Mouse (Mus musculus): ENCODE measurements around the gene Tspan9.

Tspan9 gene

DNA sequence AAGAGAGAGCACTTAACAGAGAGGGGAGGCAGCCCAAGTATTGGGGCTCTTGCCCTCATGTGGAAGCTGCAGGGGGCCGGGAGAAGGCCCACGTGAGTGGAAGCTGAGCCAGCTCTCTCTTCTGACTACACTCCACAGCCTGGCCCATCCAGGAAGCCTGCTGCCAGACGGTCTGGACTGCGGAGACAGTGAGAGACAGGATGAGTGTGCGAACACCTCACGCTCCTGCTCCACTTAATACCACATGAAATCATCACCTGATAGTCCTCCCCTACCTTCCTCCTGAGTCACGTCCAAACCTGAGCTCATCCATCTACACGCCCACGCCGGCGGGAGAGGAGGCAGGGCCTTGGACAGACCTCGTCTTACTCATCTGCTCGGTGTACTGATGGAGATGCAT, 81.2 kb downstream of the Tspan9 start:
- Histone ChIP-seq H3K36me3 (ENCODE audit: control insufficient read depth, insufficient read depth, low read length, poor library complexity, severe bottlenecking) (no peaks in the 10 kb centered on the region), H3K27me3 (ENCODE audit: control insufficient read depth, insufficient read depth, low read length, poor library complexity, severe bottlenecking) (no peaks in the 10 kb centered on the region)
- no peak for DNase-seq (ENCODE audit: low read depth, low spot score)

- DNase-seq (ENCODE audit: low read depth, low spot score), result no peak
- Histone ChIP-seq H3K36me3 (ENCODE audit: control insufficient read depth, insufficient read depth, low read length, poor library complexity, severe bottlenecking) (no peaks in the 10 kb centered on the region), H3K27me3 (ENCODE audit: control insufficient read depth, insufficient read depth, low read length, poor library complexity, severe bottlenecking) (no peaks in the 10 kb centered on the region)
These were observed 82.1 kb downstream of the Tspan9 start for GRCm38 (mm10) chr6:128061342-128061741.

GRCm38 (mm10) chr6:128058570-128058969, 84.8 kb downstream of the Tspan9 start:
- no peaks in the 10 kb centered on the region for H3K36me3 ChIP-seq (ENCODE audit: control insufficient read depth, insufficient read depth, low read length, poor library complexity, severe bottlenecking)
- H3K27me3 ChIP-seq (ENCODE audit: control insufficient read depth, insufficient read depth, low read length, poor library complexity, severe bottlenecking), result no peaks in the 10 kb centered on the region
- DNase-seq (ENCODE audit: low read depth, low spot score), result no peak

DNA sequence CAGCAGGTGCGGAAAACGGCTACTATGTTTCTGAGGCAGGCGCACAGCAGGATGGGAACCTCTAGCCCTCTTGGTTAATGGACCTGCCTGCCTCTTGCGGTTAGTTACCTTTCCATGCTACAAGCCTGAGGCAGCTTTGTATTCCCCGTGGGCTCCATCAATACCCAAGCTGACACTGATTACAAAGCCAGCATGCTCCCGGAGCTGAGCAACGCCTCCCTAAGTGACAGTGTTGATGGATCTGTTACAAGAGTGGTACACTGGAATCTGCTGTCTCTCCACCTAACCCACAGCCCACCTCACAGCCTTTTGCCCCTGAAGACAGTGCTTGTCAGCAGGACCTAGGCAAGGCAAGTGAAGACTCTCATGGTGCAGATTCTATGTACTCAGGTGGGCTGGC, 85.2 kb downstream of the Tspan9 start:
- no peak for DNase-seq (ENCODE audit: low read depth, low spot score)
- no peaks in the 10 kb centered on the region for H3K27me3 ChIP-seq (ENCODE audit: control insufficient read depth, insufficient read depth, low read length, poor library complexity, severe bottlenecking)
- no peaks in the 10 kb centered on the region for H3K36me3 ChIP-seq (ENCODE audit: control insufficient read depth, insufficient read depth, low read length, poor library complexity, severe bottlenecking)

DNA sequence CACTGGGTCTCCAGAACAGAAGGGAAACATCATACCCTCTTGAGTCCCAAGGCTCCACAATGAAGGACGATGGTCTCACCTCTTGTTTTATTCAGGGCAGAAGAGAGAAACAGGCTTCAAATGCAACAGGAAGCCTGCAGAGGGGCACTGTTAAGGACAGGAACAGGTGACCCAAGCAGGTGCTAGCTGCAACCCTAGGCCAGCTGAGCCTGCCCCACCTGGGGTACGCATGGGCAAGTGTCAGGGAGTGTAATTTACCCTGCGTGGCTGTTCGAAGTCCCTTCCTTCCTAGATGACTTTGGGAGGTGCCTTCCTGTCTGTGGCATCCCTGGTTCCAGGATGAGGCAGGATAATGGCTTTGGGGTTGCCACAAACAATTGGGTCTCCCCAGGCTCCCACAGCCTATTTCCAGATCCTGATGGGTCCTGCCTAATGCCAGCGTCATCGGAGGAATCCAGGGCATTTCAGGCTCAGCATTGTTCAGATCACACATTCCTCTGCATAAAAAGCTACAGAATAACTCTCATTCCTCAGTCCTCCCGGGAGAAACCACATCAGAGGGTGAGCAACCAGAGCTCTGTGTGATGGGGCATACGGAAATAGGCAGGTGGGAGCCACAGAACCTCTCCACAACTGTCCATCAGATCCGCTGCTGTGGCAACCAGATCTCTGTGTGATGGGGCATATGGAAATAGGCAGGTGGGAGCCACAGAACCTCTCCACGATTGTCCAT, 90.2 kb downstream of the Tspan9 start:
- Histone ChIP-seq H3K36me3 (ENCODE audit: control insufficient read depth, insufficient read depth, low read length, poor library complexity, severe bottlenecking) (no peaks in the 10 kb centered on the region), H3K27me3 (ENCODE audit: control insufficient read depth, insufficient read depth, low read length, poor library complexity, severe bottlenecking) (no peaks in the 10 kb centered on the region)
- DNase-seq (ENCODE audit: low read depth, low spot score), result no peak

DNA sequence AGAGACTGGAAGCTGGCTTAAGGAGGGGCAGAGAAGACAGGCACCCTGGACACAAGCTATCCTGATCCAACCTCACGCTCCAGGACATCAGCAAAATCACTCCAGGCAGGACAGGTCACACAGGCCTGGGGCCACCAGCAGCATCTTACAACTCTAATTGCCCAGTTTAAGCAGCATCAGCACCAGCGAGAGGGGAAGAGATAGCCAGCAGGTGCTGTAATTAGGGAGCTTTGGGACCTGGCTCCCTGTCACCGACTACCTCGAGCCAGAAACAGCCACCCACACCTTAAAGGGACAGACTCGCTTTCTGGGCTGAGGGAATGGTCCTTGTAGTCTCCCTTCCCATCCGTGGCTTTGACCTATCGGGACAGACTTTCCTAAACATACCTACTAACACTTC, 95.7 kb downstream of the Tspan9 start:
- Histone ChIP-seq H3K27me3 (ENCODE audit: control insufficient read depth, insufficient read depth, low read length, poor library complexity, severe bottlenecking) (no peaks in the 10 kb centered on the region), H3K36me3 (ENCODE audit: control insufficient read depth, insufficient read depth, low read length, poor library complexity, severe bottlenecking) (no peaks in the 10 kb centered on the region)
- DNase-seq (ENCODE audit: low read depth, low spot score), result no peak

DNA sequence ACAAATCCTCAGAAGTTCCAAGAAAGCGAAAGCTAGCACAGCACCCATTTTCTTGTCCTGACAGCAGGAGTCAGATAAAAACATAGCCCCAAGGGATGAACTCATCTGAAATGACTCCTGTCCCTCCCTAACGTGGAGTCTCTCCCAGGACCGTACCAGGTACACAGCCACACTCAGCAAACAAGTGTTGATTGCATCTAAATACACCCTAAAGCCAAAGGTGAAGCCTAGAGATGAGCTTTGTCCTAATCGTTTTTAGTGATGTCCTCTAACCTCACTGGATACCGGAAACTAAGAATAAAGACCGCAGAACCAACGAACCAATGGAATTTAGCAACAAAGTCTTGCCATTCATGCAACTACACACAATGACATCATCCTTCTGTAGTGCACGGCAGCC, 96.2 kb downstream of the Tspan9 start:
- Histone ChIP-seq H3K36me3 (ENCODE audit: control insufficient read depth, insufficient read depth, low read length, poor library complexity, severe bottlenecking) (no peaks in the 10 kb centered on the region), H3K27me3 (ENCODE audit: control insufficient read depth, insufficient read depth, low read length, poor library complexity, severe bottlenecking) (no peaks in the 10 kb centered on the region)
- DNase-seq (ENCODE audit: low read depth, low spot score), result no peak

- no peaks in the 10 kb centered on the region for H3K36me3 ChIP-seq (ENCODE audit: control insufficient read depth, insufficient read depth, low read length, poor library complexity, severe bottlenecking)
- no peaks in the 10 kb centered on the region for H3K27me3 ChIP-seq (ENCODE audit: control insufficient read depth, insufficient read depth, low read length, poor library complexity, severe bottlenecking)
- DNase-seq (ENCODE audit: low read depth, low spot score), result no peak
These were observed 96.6 kb downstream of the Tspan9 start for GRCm38 (mm10) chr6:128046799-128047198.

GRCm38 (mm10) chr6:128044691-128045090, 98.7 kb downstream of the Tspan9 start:
- DNase-seq (ENCODE audit: low read depth, low spot score), result no peak
- H3K36me3 ChIP-seq (ENCODE audit: control insufficient read depth, insufficient read depth, low read length, poor library complexity, severe bottlenecking), result no peaks in the 10 kb centered on the region
- no peaks in the 10 kb centered on the region for H3K27me3 ChIP-seq (ENCODE audit: control insufficient read depth, insufficient read depth, low read length, poor library complexity, severe bottlenecking)

- H3K27me3 ChIP-seq (ENCODE audit: control insufficient read depth, insufficient read depth, low read length, poor library complexity, severe bottlenecking), result no peaks in the 10 kb centered on the region
- no peak for DNase-seq (ENCODE audit: low read depth, low spot score)
- H3K36me3 ChIP-seq (ENCODE audit: control insufficient read depth, insufficient read depth, low read length, poor library complexity, severe bottlenecking), result no peaks in the 10 kb centered on the region
These were observed 99.9 kb downstream of the Tspan9 start for GRCm38 (mm10) chr6:128043486-128043885.

DNA sequence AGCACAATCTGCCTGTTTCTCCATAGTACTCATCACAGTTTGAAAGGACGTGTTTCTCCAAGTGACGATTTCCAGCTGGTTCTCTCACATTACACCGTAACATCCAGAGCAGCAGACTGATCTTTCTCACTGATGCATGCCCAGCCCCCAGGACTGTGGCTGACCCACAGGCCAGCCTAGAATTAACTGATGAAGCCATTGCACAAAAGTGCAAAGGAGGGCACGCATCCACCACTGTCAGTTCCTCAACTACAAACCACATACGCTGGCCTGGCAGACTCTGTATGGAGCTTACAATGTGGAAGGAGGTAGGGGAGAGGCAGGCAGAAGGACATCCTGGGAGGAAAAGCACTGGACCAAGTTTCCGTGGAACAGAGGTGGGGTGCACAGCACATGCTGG, 101.6 kb downstream of the Tspan9 start:
- no peak for DNase-seq (ENCODE audit: low read depth, low spot score)
- Histone ChIP-seq H3K36me3 (ENCODE audit: control insufficient read depth, insufficient read depth, low read length, poor library complexity, severe bottlenecking) (no peaks in the 10 kb centered on the region), H3K27me3 (ENCODE audit: control insufficient read depth, insufficient read depth, low read length, poor library complexity, severe bottlenecking) (no peaks in the 10 kb centered on the region)

DNA sequence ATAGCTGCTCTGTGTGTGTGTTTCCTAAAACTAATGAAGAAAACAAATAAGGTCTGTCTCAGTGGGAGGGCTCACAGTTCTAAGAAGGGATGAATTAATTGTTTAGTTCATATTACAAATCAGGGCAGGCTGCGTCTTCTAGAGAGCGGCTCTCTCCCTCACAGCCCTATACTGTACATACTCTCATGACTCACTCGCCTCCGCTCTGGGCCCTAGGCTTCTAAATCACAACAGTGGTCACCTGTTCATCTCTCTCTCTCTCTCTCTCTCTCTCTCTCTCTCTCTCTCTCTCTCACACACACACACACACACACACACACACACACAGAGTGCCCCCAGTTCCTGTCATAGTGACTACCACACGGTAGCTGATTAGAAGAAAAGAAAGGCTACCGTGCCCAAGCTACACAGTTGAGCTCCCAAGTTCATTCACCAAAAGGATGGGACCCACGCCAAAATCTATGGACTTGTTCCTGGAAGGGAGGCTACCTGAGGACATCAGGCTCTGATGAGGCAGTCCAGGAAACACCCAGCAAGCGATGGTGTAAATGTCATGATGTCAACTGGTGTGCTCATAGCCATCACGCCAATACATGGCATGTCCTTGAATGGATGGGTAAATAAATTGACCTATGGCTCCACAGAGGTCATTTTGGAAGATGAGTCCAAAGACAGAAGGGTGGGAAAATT, 104.2 kb downstream of the Tspan9 start:
- Histone ChIP-seq H3K36me3 (ENCODE audit: control insufficient read depth, insufficient read depth, low read length, poor library complexity, severe bottlenecking) (no peaks in the 10 kb centered on the region), H3K27me3 (ENCODE audit: control insufficient read depth, insufficient read depth, low read length, poor library complexity, severe bottlenecking) (no peaks in the 10 kb centered on the region)
- DNase-seq (ENCODE audit: low read depth, low spot score), result no peak

GRCm38 (mm10) chr6:128038568-128038967, 104.8 kb downstream of the Tspan9 start:
- DNase-seq (ENCODE audit: low read depth, low spot score), result no peak
- Histone ChIP-seq H3K27me3 (ENCODE audit: control insufficient read depth, insufficient read depth, low read length, poor library complexity, severe bottlenecking) (no peaks in the 10 kb centered on the region), H3K36me3 (ENCODE audit: control insufficient read depth, insufficient read depth, low read length, poor library complexity, severe bottlenecking) (no peaks in the 10 kb centered on the region)

DNA sequence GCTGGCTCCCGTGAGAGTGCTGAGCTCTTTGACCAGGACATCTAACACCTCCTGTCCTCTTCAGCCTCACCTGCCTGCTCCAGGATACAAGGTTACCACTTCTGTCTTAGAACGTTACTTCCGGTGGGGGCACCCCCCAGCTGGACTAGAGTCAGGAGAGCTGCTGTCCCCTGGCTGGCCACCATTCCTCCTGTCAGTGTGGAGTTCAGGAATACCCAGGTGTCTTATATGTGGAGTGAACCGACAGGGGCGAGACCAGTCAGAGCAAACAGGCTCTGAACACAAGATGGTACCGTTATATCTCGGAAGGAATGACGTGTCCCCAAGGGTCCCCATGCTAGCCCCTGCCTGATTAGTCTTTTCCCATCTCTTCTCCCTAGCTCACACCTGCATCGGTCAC, 106.8 kb downstream of the Tspan9 start:
- Histone ChIP-seq H3K27me3 (ENCODE audit: control insufficient read depth, insufficient read depth, low read length, poor library complexity, severe bottlenecking) (no peaks in the 10 kb centered on the region), H3K36me3 (ENCODE audit: control insufficient read depth, insufficient read depth, low read length, poor library complexity, severe bottlenecking) (no peaks in the 10 kb centered on the region)
- DNase-seq (ENCODE audit: low read depth, low spot score), result no peak

DNA sequence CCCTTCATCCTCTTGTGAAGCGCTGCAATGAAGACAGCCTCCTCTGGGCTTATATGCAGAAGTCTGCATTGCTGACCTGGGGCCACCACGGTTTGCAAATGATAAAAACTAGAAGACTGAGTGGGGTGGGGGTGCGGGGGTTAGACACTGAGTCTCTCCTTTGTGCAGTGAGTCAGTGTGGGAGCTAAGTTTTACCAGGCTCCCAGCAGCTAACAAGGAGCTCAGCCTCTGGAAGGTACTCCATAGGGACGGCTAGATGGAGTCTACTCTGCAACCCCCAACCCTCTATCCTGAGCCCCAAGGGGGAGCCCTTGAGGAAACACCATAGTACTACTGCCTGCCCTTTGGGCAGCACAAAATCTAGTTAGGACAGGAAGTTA, 107.5 kb downstream of the Tspan9 start:
- no peaks in the 10 kb centered on the region for H3K27me3 ChIP-seq (ENCODE audit: control insufficient read depth, insufficient read depth, low read length, poor library complexity, severe bottlenecking)
- no peaks in the 10 kb centered on the region for H3K36me3 ChIP-seq (ENCODE audit: control insufficient read depth, insufficient read depth, low read length, poor library complexity, severe bottlenecking)
- no peak for DNase-seq (ENCODE audit: low read depth, low spot score)

Measured in splenic B cell, adult 2 months (primary cell).